Mouse (Mus musculus) hindbrain, embryonic 15.5 days (tissue): ENCODE measurements around the gene Rgcc. TPM values are rescaled to one million over a fixed set of nuclear protein-coding genes. Genes with fewer than 3 reads are reported as not detected.

Source experiments
- ATAC-seq: fragments of 200-750 bp; cut with Nextera tagmentation; 2 replicates; pipeline ENCODE4 v1.8.0; 2017; ENCODE audit warnings: low read depth, moderate number of reproducible peaks, moderate TSS enrichment; ENCODE audit not compliant: low FRiP score
- H3K27ac ChIP-seq: fragments of 300-500 bp; sonication (generic); replicated peaks from 2 replicates; pipeline ENCODE4 v1.5.1; 2015; ENCODE audit warnings: mild to moderate bottlenecking, inconsistent platforms
- H3K27me3 ChIP-seq: fragments of 300-500 bp; sonication (generic); 2 replicates; pipeline ENCODE4 v1.6.1; 2015; ENCODE audit warnings: control low read depth, inconsistent platforms
- H3K36me3 ChIP-seq: fragments of 300-500 bp; sonication (generic); 2 replicates; pipeline ENCODE4 v1.6.1; 2015; ENCODE audit warnings: control low read depth, inconsistent platforms
- H3K4me1 ChIP-seq: fragments of 300-500 bp; sonication (generic); replicated peaks from 2 replicates; pipeline ENCODE4 v1.6.1; 2015; ENCODE audit warnings: control low read depth, inconsistent platforms
- H3K4me2 ChIP-seq: fragments of 300-500 bp; sonication (generic); 2 replicates; pipeline ENCODE4 v1.6.1; 2015; ENCODE audit warnings: moderate library complexity, mild to moderate bottlenecking, inconsistent platforms
- H3K4me3 ChIP-seq: fragments of 300-500 bp; sonication (generic); 2 replicates; pipeline ENCODE4 v1.5.1; 2015; ENCODE audit warnings: mild to moderate bottlenecking, inconsistent platforms
- H3K9ac ChIP-seq: fragments of 300-500 bp; sonication (generic); 2 replicates; pipeline ENCODE4 v1.6.1; 2015; ENCODE audit warnings: inconsistent platforms
- H3K9me3 ChIP-seq: fragments of 300-500 bp; sonication (generic); 2 replicates; pipeline ENCODE4 v1.6.1; 2016; ENCODE audit warnings: control low read depth, inconsistent platforms
- WGBS: fragments of 180-500 bp; shearing (Covaris S2); methylation state at CpG from one replicate; pipeline ENCODE4 v1.1.7; 2015; 5-methylcytosine and 5-hydroxymethylcytosine counted together
- polyA plus RNA-seq: library from polyadenylated mRNA; unstranded; fragments of >200 nt; fragmentation: Nextera tagmentation; extraction: Ambion mirVana; gene quantifications from 2 replicates; pipeline ENCODE4 v1.2.1, GENCODE M21; 2015

Rgcc gene
- polyA plus RNA-seq, 1 experiment from 2014 or later = 40.4 TPM

GRCm38 (mm10) chr14:79299796-79300195 lies 1.6 kb downstream of the Rgcc start:
- WGBS = 15% methylated on average over 6 of the region's 6 CpGs
- Histone ChIP-seq H3K36me3 (no peaks in the 10 kb centered on the region), H3K4me2 (peak overlapping the region; percentile 98), H3K9ac (no peak overlapping the region), H3K4me3 (peak overlapping the region; percentile 52), H3K4me1 (peaks cover 26% of the 10 kb centered on the region), H3K27me3 (peaks cover 6% of the 10 kb centered on the region), H3K27ac (no peak overlapping the region), H3K9me3 (no peaks in the 10 kb centered on the region)
- no peak for ATAC-seq

- peak overlapping the region; percentile 38 for H3K4me2 ChIP-seq
- H3K4me3 ChIP-seq = peak overlapping the region; percentile 3
- no peak overlapping the region for H3K9ac ChIP-seq
- H3K27ac ChIP-seq = no peak overlapping the region
- peaks cover 6% of the 10 kb centered on the region for H3K27me3 ChIP-seq
- no peak for ATAC-seq
- no peaks in the 10 kb centered on the region for H3K9me3 ChIP-seq
- no peaks in the 10 kb centered on the region for H3K36me3 ChIP-seq
- H3K4me1 ChIP-seq = peaks cover 26% of the 10 kb centered on the region
- 51% methylated on average over 4 of the region's 4 CpGs for WGBS
Observed at GRCm38 (mm10) chr14:79299230-79299629, 2.2 kb downstream of the Rgcc start.

GRCm38 (mm10) chr14:79298314-79298992 lies 3.0 kb downstream of the Rgcc start:
- no peak overlapping the region for H3K27ac ChIP-seq
- no peak for ATAC-seq
- H3K4me2 ChIP-seq = peak overlapping the region; percentile 38
- H3K36me3 ChIP-seq = no peaks in the 10 kb centered on the region
- peaks cover 26% of the 10 kb centered on the region for H3K4me1 ChIP-seq
- peak overlapping the region; percentile 3 for H3K4me3 ChIP-seq
- 75% methylated on average over 7 of the region's 7 CpGs for WGBS
- H3K27me3 ChIP-seq = peaks cover 6% of the 10 kb centered on the region
- no peak overlapping the region for H3K9ac ChIP-seq
- no peaks in the 10 kb centered on the region for H3K9me3 ChIP-seq

GRCm38 (mm10) chr14:79296836-79297235 lies 4.6 kb downstream of the Rgcc start:
- no peak overlapping the region for H3K9ac ChIP-seq
- no peak for ATAC-seq
- WGBS = 34% methylated on average over 5 of the region's 5 CpGs

GRCm38 (mm10) chr14:79296201-79296600 lies 5.2 kb downstream of the Rgcc start:
- no peaks in the 10 kb centered on the region for H3K36me3 ChIP-seq
- no peak for ATAC-seq
- H3K4me1 ChIP-seq = peaks cover 29% of the 10 kb centered on the region
- H3K27ac ChIP-seq = no peak overlapping the region
- peaks cover 6% of the 10 kb centered on the region for H3K27me3 ChIP-seq
- H3K9ac ChIP-seq = no peak overlapping the region
- WGBS = 74% methylated on average over 7 of the region's 7 CpGs
- peak overlapping the region; percentile 3; the same call in 1 of the 2 replicates for H3K4me2 ChIP-seq
- no peaks in the 10 kb centered on the region for H3K9me3 ChIP-seq
- no peak overlapping the region for H3K4me3 ChIP-seq

More at GRCm38 (mm10) chr14:79296836-79297235, 4.6 kb downstream of the Rgcc start:
- Histone ChIP-seq H3K4me2 (peak overlapping the region; percentile 20), H3K27me3 (peaks cover 6% of the 10 kb centered on the region), H3K27ac (no peak overlapping the region), H3K36me3 (no peaks in the 10 kb centered on the region), H3K4me1 (peaks cover 33% of the 10 kb centered on the region), H3K4me3 (no peak overlapping the region), H3K9me3 (no peaks in the 10 kb centered on the region)

GRCm38 (mm10) chr14:79295579-79295978 lies 5.9 kb downstream of the Rgcc start:
- Histone ChIP-seq H3K4me1 (peaks cover 27% of the 10 kb centered on the region), H3K4me2 (peak overlapping the region; percentile 3; the same call in 1 of the 2 replicates), H3K27ac (no peak overlapping the region), H3K4me3 (no peak overlapping the region), H3K36me3 (no peaks in the 10 kb centered on the region), H3K9ac (no peak overlapping the region), H3K27me3 (peaks cover 6% of the 10 kb centered on the region), H3K9me3 (no peaks in the 10 kb centered on the region)
- ATAC-seq = no peak
- WGBS = 91% methylated on average over 9 of the region's 9 CpGs

- ATAC-seq = no peak
- no peak overlapping the region for H3K4me2 ChIP-seq
Observed at GRCm38 (mm10) chr14:79294950-79295349, 6.5 kb downstream of the Rgcc start.

GRCm38 (mm10) chr14:79294051-79294814 lies 7.2 kb downstream of the Rgcc start:
- no peak overlapping the region for H3K27ac ChIP-seq
- no peak overlapping the region for H3K4me2 ChIP-seq
- 81% methylated on average over 8 of the region's 8 CpGs for WGBS

More at GRCm38 (mm10) chr14:79294950-79295349, 6.5 kb downstream of the Rgcc start:
- Histone ChIP-seq H3K4me1 (peaks cover 24% of the 10 kb centered on the region), H3K9ac (no peak overlapping the region), H3K27me3 (peaks cover 6% of the 10 kb centered on the region), H3K4me3 (no peak overlapping the region), H3K27ac (no peak overlapping the region), H3K36me3 (no peaks in the 10 kb centered on the region), H3K9me3 (no peaks in the 10 kb centered on the region)
- WGBS = 75% methylated on average over 5 of the region's 5 CpGs

GRCm38 (mm10) chr14:79293119-79293780 lies 8.2 kb downstream of the Rgcc start:
- Histone ChIP-seq H3K36me3 (no peaks in the 10 kb centered on the region), H3K4me3 (no peak overlapping the region), H3K4me2 (no peak overlapping the region), H3K27ac (peak overlapping the region; percentile 4; the same call in 1 of the 2 replicates), H3K9me3 (no peaks in the 10 kb centered on the region), H3K9ac (no peak overlapping the region), H3K27me3 (no peaks in the 10 kb centered on the region), H3K4me1 (peaks cover 24% of the 10 kb centered on the region)
- ATAC-seq = 0 out of 2 replicates have a peak, but pooled peaks have one; percentile 55
- 33% methylated on average over 9 of the region's 16 CpGs for WGBS

More at GRCm38 (mm10) chr14:79294051-79294814, 7.2 kb downstream of the Rgcc start:
- no peaks in the 10 kb centered on the region for H3K9me3 ChIP-seq
- H3K9ac ChIP-seq = no peak overlapping the region
- H3K27me3 ChIP-seq = peaks cover 4% of the 10 kb centered on the region
- peaks cover 24% of the 10 kb centered on the region for H3K4me1 ChIP-seq
- no peak overlapping the region for H3K4me3 ChIP-seq
- no peaks in the 10 kb centered on the region for H3K36me3 ChIP-seq
- no peak for ATAC-seq

- no peak for ATAC-seq
- Histone ChIP-seq H3K9me3 (no peaks in the 10 kb centered on the region), H3K4me1 (peaks cover 24% of the 10 kb centered on the region), H3K4me2 (no peak overlapping the region), H3K9ac (no peak overlapping the region), H3K27ac (no peak overlapping the region), H3K27me3 (no peaks in the 10 kb centered on the region), H3K4me3 (no peak overlapping the region), H3K36me3 (no peaks in the 10 kb centered on the region)
- 83% methylated on average over 4 of the region's 4 CpGs for WGBS
Observed at GRCm38 (mm10) chr14:79291629-79292028, 9.8 kb downstream of the Rgcc start.

GRCm38 (mm10) chr14:79290683-79291425 lies 10.6 kb downstream of the Rgcc start:
- no peak overlapping the region for H3K9ac ChIP-seq
- H3K27me3 ChIP-seq = no peaks in the 10 kb centered on the region
- peak overlapping the region; percentile 13; the same call in 1 of the 2 replicates for H3K4me2 ChIP-seq
- 20% methylated on average over 15 of the region's 15 CpGs for WGBS
- no peaks in the 10 kb centered on the region for H3K36me3 ChIP-seq
- H3K4me1 ChIP-seq = peaks cover 20% of the 10 kb centered on the region
- H3K9me3 ChIP-seq = no peaks in the 10 kb centered on the region
- 0 out of 2 replicates have a peak overlapping the region, but pooled peaks have one; percentile 9 for H3K27ac ChIP-seq
- no peak overlapping the region for H3K4me3 ChIP-seq
- ATAC-seq = 0 out of 2 replicates have a peak, but pooled peaks have one; percentile 49
